Mouse (Mus musculus) liver, adult 2 months (tissue): ENCODE measurements around the gene Sf3b2.

Experiments
- CTCF ChIP-seq: fragments of 200-500 bp; IDR thresholded peaks from 2 replicates; pipeline ENCODE4 v1.5.1; 2011; ENCODE audit warnings: low read depth, low read length, control low read depth
- POLR2A ChIP-seq: fragments of 200-500 bp; IDR thresholded peaks from 2 replicates; pipeline ENCODE4 v1.6.1; 2011; ENCODE audit warnings: low read length, control low read depth; ENCODE audit not compliant: insufficient read depth; ENCODE audit errors: extremely low read depth

GRCm38 (mm10) chr19:5334741-5335140 is 39.5 kb upstream of the Sf3b2 start:
- TF ChIP-seq CTCF = no peak
- no peak for TF ChIP-seq POLR2A
